Mouse (Mus musculus): ENCODE data around the gene Nova2. TPM values are rescaled to one million over a fixed set of nuclear protein-coding genes. Genes with fewer than 3 reads are reported as not detected.

The Nova2 gene
- polyA plus RNA-seq, 1 experiment from 2014 or later: 9.1 TPM

DNA sequence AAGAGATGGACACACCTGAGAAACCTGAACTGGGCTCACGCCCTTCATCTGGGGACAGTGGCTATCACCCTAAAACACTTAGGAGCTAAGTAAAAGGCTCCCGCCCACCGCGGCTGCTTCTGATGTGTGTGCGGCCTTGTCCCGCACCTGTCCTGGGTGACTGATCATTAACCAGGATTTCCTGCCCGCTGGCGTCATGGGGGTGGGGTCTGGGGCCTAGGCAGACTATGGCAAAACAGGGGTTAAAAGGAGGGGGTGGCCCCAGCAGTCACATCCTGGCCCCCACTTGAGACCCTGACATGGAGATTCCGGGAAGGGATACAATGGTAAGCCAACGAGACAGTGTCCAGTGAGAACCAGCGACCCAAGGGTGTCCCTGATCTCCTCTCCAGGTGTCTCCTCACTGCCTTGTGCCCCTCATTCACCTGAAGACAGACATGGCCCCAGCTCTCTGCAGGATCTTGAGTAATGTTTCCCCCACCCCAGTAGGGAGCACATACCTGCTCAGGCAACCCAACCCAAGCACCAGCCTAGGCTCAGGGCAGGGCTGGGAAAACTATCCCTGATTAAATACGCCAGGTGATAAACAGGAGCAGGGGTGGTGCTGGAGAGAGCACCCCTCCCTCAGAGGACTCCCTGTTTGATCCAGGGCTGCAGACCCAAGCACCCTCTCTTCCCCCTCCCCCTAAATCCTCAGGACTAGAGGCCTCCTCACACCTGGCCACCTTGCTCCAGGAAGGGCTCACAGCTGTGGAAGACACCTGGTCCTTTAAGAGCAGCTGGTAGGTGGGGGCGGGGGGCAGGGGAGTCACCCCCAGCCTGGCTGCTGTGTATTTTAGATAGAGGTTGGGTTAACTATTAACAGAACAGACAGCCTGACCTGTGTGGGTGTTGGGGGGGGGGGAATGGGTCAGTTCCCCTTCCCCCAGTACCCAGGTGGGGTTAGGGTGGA lies 81.6 kb downstream of the Nova2 start:
- H3K4me1 ChIP-seq (ENCODE audit: control insufficient read depth, insufficient read depth, low read length): peaks cover 29% of the 10 kb centered on the region
- H3K4me3 ChIP-seq (ENCODE audit: low read depth, low read length): no peak overlapping the region
- no peak overlapping the region for H3K27ac ChIP-seq (ENCODE audit: low read depth, low read length)
- H3K9ac ChIP-seq (ENCODE audit: low read length): no peak overlapping the region
- no peaks in the 10 kb centered on the region for H3K27me3 ChIP-seq (ENCODE audit: control insufficient read depth, insufficient read depth, low read length)
- ATAC-seq (ENCODE audit: low FRiP score) (no peak), DNase-seq (ENCODE audit: low spot score, missing footprints) (no peak)
- H3K4me2 ChIP-seq: no peak overlapping the region
- no peaks in the 10 kb centered on the region for H3K9me3 ChIP-seq (ENCODE audit: control insufficient read depth, low read length)
- peaks cover 10% of the 10 kb centered on the region; the same call in 1 of the 2 replicates for H3K36me3 ChIP-seq (ENCODE audit: control insufficient read depth, insufficient read depth, low read length)
- 87% methylated on average over 13 of the region's 13 CpGs for WGBS

DNA sequence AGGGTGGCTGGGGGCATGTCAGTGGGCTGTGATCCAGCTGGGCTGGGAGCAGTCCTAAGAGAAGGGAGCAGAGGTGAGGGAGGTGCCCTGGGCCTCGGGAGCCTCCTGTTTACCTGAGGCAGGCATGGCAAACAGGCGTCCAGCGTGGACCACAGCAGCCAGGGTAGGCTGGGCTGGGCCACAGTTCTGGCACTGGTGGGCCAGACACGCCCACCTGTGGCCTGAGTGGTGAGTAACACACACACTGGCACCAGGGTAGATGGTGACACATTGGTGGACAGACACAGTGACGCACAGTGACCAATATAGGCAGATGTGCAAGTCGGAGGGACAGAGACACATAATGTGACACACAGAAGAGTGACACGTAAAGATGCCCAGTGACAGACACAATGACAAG lies 84.9 kb downstream of the Nova2 start:
- WGBS: 81% methylated on average over 7 of the region's 7 CpGs
- DNase-seq (ENCODE audit: low spot score, missing footprints) (no peak), ATAC-seq (ENCODE audit: low FRiP score) (no peak)
- Histone ChIP-seq H3K9me3 (ENCODE audit: control insufficient read depth, low read length) (no peaks in the 10 kb centered on the region), H3K36me3 (ENCODE audit: control insufficient read depth, insufficient read depth, low read length) (peaks cover 6% of the 10 kb centered on the region; the same call in 1 of the 2 replicates), H3K4me3 (ENCODE audit: low read depth, low read length) (no peak overlapping the region), H3K27ac (ENCODE audit: low read depth, low read length) (no peak overlapping the region), H3K27me3 (ENCODE audit: control insufficient read depth, insufficient read depth, low read length) (no peaks in the 10 kb centered on the region), H3K4me2 (no peak overlapping the region), H3K9ac (ENCODE audit: low read length) (no peak overlapping the region), H3K4me1 (ENCODE audit: control insufficient read depth, insufficient read depth, low read length) (peaks cover 17% of the 10 kb centered on the region)

DNA sequence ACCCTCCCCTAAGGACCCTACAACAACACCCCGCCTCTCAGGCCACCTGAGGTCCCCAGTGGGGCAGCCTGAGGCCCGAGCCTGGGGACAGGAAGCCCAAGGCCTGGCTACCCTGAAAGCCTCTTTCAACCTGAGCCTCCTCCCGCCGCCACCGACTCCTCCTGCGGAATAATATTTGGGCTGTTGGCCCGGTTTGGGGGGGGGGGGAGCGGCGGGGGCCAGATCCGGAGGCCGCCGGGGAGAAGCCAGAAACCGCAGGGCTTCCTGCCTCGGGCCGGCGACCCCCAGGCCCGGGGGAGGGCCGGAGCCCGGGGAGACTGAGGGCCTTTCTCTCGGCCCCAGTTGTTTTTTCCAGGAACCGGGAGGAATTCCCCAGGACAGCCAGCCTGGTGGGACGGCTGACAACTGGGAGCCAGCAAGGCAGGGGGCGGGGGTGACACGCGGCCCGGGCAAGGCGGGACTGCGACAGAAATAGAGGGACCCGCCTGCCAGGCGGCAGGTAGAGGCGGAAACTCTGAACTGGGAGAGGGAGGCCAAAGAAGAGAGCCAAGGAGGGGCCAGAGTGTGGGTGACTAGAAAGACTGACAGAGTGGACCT lies 86.4 kb downstream of the Nova2 start:
- DNase-seq (ENCODE audit: low spot score, missing footprints) (peak; percentile 87), ATAC-seq (ENCODE audit: low FRiP score) (peak; percentile 34; the same call in 1 of the 2 replicates)
- H3K9ac ChIP-seq (ENCODE audit: low read length): peak overlapping the region; percentile 72
- no peaks in the 10 kb centered on the region for H3K27me3 ChIP-seq (ENCODE audit: control insufficient read depth, insufficient read depth, low read length)
- no peaks in the 10 kb centered on the region for H3K36me3 ChIP-seq (ENCODE audit: control insufficient read depth, insufficient read depth, low read length)
- WGBS: 6% methylated on average over 22 of the region's 31 CpGs
- no peak overlapping the region for H3K27ac ChIP-seq (ENCODE audit: low read depth, low read length)
- H3K4me2 ChIP-seq: peak overlapping the region; percentile 57
- H3K4me3 ChIP-seq (ENCODE audit: low read depth, low read length): peak overlapping the region; percentile 22
- H3K4me1 ChIP-seq (ENCODE audit: control insufficient read depth, insufficient read depth, low read length): peaks cover 8% of the 10 kb centered on the region
- no peaks in the 10 kb centered on the region for H3K9me3 ChIP-seq (ENCODE audit: control insufficient read depth, low read length)

DNA sequence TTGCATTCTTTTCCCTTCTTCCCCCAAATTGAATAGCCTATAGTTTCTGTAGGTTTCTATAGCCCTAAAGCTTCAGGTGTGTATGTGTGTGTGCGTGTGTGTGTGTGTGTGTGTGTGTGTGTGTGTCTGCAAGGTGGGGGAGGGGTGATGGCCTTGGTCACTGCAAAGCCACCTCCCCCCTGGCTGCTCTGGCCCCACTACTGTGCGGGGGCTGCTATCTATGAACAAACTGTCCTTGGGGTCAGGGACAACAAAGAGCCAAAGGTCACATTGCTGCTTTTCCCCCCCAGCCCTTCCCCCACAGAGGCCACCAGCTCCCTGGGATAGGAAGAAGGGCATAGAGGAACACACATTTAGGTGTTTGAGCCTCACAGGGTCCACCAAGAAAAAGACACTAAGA lies 87.2 kb downstream of the Nova2 start:
- no peak overlapping the region for H3K9ac ChIP-seq (ENCODE audit: low read length)
- no peaks in the 10 kb centered on the region for H3K9me3 ChIP-seq (ENCODE audit: control insufficient read depth, low read length)
- 54% methylated on average over 2 of the region's 2 CpGs for WGBS
- H3K36me3 ChIP-seq (ENCODE audit: control insufficient read depth, insufficient read depth, low read length): no peaks in the 10 kb centered on the region
- H3K4me3 ChIP-seq (ENCODE audit: low read depth, low read length): no peak overlapping the region
- H3K4me2 ChIP-seq: no peak overlapping the region
- H3K27ac ChIP-seq (ENCODE audit: low read depth, low read length): no peak overlapping the region
- ATAC-seq (ENCODE audit: low FRiP score): no peak
- H3K27me3 ChIP-seq (ENCODE audit: control insufficient read depth, insufficient read depth, low read length): no peaks in the 10 kb centered on the region
- peaks cover 8% of the 10 kb centered on the region for H3K4me1 ChIP-seq (ENCODE audit: control insufficient read depth, insufficient read depth, low read length)
- no peak for DNase-seq (ENCODE audit: low spot score, missing footprints)

DNA sequence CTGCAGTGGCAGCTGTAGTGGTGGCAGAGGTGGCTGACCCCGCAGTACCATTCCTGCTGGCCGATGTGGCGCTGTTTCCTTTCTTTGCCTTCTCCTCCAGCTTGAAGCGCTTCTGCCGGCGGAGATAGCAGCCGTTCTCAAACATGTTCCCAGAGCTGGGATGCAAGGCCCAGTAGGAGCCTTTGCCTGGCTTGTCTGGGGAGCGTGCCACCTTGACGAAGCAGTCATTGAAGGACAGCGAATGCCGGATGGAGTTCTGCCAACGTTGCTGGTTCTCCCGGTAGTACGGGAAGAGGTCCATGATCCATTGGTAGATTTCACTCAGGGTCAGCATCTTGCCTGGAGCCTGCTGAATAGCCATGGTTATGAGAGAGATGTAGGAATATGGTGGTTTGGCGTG lies 88.8 kb downstream of the Nova2 start:
- Histone ChIP-seq H3K36me3 (ENCODE audit: control insufficient read depth, insufficient read depth, low read length) (no peaks in the 10 kb centered on the region), H3K9me3 (ENCODE audit: control insufficient read depth, low read length) (no peaks in the 10 kb centered on the region), H3K27me3 (ENCODE audit: control insufficient read depth, insufficient read depth, low read length) (no peaks in the 10 kb centered on the region), H3K9ac (ENCODE audit: low read length) (no peak overlapping the region), H3K27ac (ENCODE audit: low read depth, low read length) (no peak overlapping the region), H3K4me2 (no peak overlapping the region), H3K4me3 (ENCODE audit: low read depth, low read length) (no peak overlapping the region), H3K4me1 (ENCODE audit: control insufficient read depth, insufficient read depth, low read length) (peaks cover 8% of the 10 kb centered on the region)
- WGBS: 64% methylated on average over 15 of the region's 15 CpGs
- ATAC-seq (ENCODE audit: low FRiP score) (no peak), DNase-seq (ENCODE audit: low spot score, missing footprints) (no peak)

Other genes with a start within 250 kb of the Nova2 start
- not detected in 2 replicates for gene Psg20, start 239.7 kb upstream of the Nova2 start, polyA plus RNA-seq (2014; fragmentation: Nextera tagmentation; extraction: Ambion mirVana)
- not detected in 2 replicates for gene Psg22, start 207.8 kb upstream of the Nova2 start, polyA plus RNA-seq (2014; fragmentation: Nextera tagmentation; extraction: Ambion mirVana)
- not detected in 2 replicates for gene Psg19, start 127.4 kb upstream of the Nova2 start, polyA plus RNA-seq (2014; fragmentation: Nextera tagmentation; extraction: Ambion mirVana)
- 0.10 TPM in 1 of 2 replicates, not detected in the other for gene Psg17, start 104.3 kb upstream of the Nova2 start, polyA plus RNA-seq (2014; fragmentation: Nextera tagmentation; extraction: Ambion mirVana)
- gene Mill2, start 85.9 kb upstream of the Nova2 start, polyA plus RNA-seq (2014; fragmentation: Nextera tagmentation; extraction: Ambion mirVana): 0.15 and 0.20 TPM in 2 replicates
- gene Pglyrp1, start 54.6 kb upstream of the Nova2 start, polyA plus RNA-seq (2014; fragmentation: Nextera tagmentation; extraction: Ambion mirVana): 2.3 and 2.7 TPM in 2 replicates
- gene Ccdc61, start 15.5 kb upstream of the Nova2 start, polyA plus RNA-seq (2014; fragmentation: Nextera tagmentation; extraction: Ambion mirVana): 23.0 and 28.3 TPM in 2 replicates
- gene Nanos2, start 61.5 kb downstream of the Nova2 start, polyA plus RNA-seq (2014; fragmentation: Nextera tagmentation; extraction: Ambion mirVana): 0.10 TPM in 2 replicates
- gene Mypop, start 65.4 kb downstream of the Nova2 start, polyA plus RNA-seq (2014; fragmentation: Nextera tagmentation; extraction: Ambion mirVana): 3.7 and 4.0 TPM in 2 replicates
- 24.1 and 26.5 TPM in 2 replicates for gene Irf2bp1, start 78.2 kb downstream of the Nova2 start, polyA plus RNA-seq (2014; fragmentation: Nextera tagmentation; extraction: Ambion mirVana)
- gene Foxa3, start 97.7 kb downstream of the Nova2 start, polyA plus RNA-seq (2014; fragmentation: Nextera tagmentation; extraction: Ambion mirVana): not detected in 2 replicates
- 30.9 and 33.3 TPM in 2 replicates for gene Sympk, start 98.5 kb downstream of the Nova2 start, polyA plus RNA-seq (2014; fragmentation: Nextera tagmentation; extraction: Ambion mirVana)
- not detected in 2 replicates for gene Rsph6a, start 128.8 kb downstream of the Nova2 start, polyA plus RNA-seq (2014; fragmentation: Nextera tagmentation; extraction: Ambion mirVana)
- 15.2 and 16.9 TPM in 2 replicates for gene Dmwd, start 150.3 kb downstream of the Nova2 start, polyA plus RNA-seq (2014; fragmentation: Nextera tagmentation; extraction: Ambion mirVana)
- gene Dmpk, start 158.0 kb downstream of the Nova2 start, polyA plus RNA-seq (2014; fragmentation: Nextera tagmentation; extraction: Ambion mirVana): 7.0 and 7.3 TPM in 2 replicates
- 7.0 and 8.8 TPM in 2 replicates for gene Six5, start 168.7 kb downstream of the Nova2 start, polyA plus RNA-seq (2014; fragmentation: Nextera tagmentation; extraction: Ambion mirVana)
- 0.46 and 0.58 TPM in 2 replicates for gene Gm4969, start 192.5 kb downstream of the Nova2 start, polyA plus RNA-seq (2014; fragmentation: Nextera tagmentation; extraction: Ambion mirVana)
- gene Fbxo46, start 194.0 kb downstream of the Nova2 start, polyA plus RNA-seq (2014; fragmentation: Nextera tagmentation; extraction: Ambion mirVana): 9.4 and 9.5 TPM in 2 replicates
- 10.7 and 11.4 TPM in 2 replicates for gene Qpctl, start 223.4 kb downstream of the Nova2 start, polyA plus RNA-seq (2014; fragmentation: Nextera tagmentation; extraction: Ambion mirVana)
- gene Snrpd2, start 223.8 kb downstream of the Nova2 start, polyA plus RNA-seq (2014; fragmentation: Nextera tagmentation; extraction: Ambion mirVana): 156 and 160 TPM in 2 replicates
- 0.58 and 0.75 TPM in 2 replicates for gene Gipr, start 240.2 kb downstream of the Nova2 start, polyA plus RNA-seq (2014; fragmentation: Nextera tagmentation; extraction: Ambion mirVana)